Mouse (Mus musculus): Measurements from ENCODE around the gene Rhox4a2. TPM values are rescaled to one million over a fixed set of nuclear protein-coding genes. Genes with fewer than 3 reads are reported as not detected.

Gene Rhox4a2
- polyA plus RNA-seq (2015; fragmentation: Illumina TruSeq; extraction: RNeasy Lipid Tissue Mini Kit (QIAGEN cat#74804); ENCODE audit: insufficient read depth, low read depth, low replicate concordance), result not detected

GRCm38 (mm10) chrX:37390548-37390947 is at the start of gene Rhox4a2:
Gene Rhox4a2 (plus strand): TSS chrX:37390848.

GRCm38 (mm10) chrX:37379728-37380127 is 10.9 kb upstream of the Rhox4a2 start, which contains the start of gene Rhox3a2:
Gene Rhox3a2 (plus strand): TSS chrX:37380028.

GRCm38 (mm10) chrX:37411767-37412166 is 21.1 kb downstream of the Rhox4a2 start, which contains the start of gene Rhox2b:
Gene Rhox2b (plus strand): TSS chrX:37412067.

GRCm38 (mm10) chrX:37432194-37432593 is 41.5 kb downstream of the Rhox4a2 start, which contains the start of gene Rhox4b:
Gene Rhox4b (plus strand): TSS chrX:37432494.

Other genes starting within 250 kb of the Rhox4a2 start
- gene Akap14, start 222.0 kb upstream of the Rhox4a2 start, polyA plus RNA-seq (2015; fragmentation: Illumina TruSeq; extraction: RNeasy Lipid Tissue Mini Kit (QIAGEN cat#74804); ENCODE audit: insufficient read depth, low read depth, low replicate concordance), result not detected
- 85.0 TPM for gene Ndufa1, start 199.7 kb upstream of the Rhox4a2 start, polyA plus RNA-seq (2015; fragmentation: Illumina TruSeq; extraction: RNeasy Lipid Tissue Mini Kit (QIAGEN cat#74804); ENCODE audit: insufficient read depth, low read depth, low replicate concordance)
- 1.2 TPM for gene Rnf113a1, start 199.6 kb upstream of the Rhox4a2 start, polyA plus RNA-seq (2015; fragmentation: Illumina TruSeq; extraction: RNeasy Lipid Tissue Mini Kit (QIAGEN cat#74804); ENCODE audit: insufficient read depth, low read depth, low replicate concordance)
- not detected for gene Gm9, start 179.8 kb upstream of the Rhox4a2 start, polyA plus RNA-seq (2015; fragmentation: Illumina TruSeq; extraction: RNeasy Lipid Tissue Mini Kit (QIAGEN cat#74804); ENCODE audit: insufficient read depth, low read depth, low replicate concordance)
- gene Rhox1, start 168.6 kb upstream of the Rhox4a2 start, polyA plus RNA-seq (2015; fragmentation: Illumina TruSeq; extraction: RNeasy Lipid Tissue Mini Kit (QIAGEN cat#74804); ENCODE audit: insufficient read depth, low read depth, low replicate concordance), result not detected
- not detected for gene Rhox2a, start 145.9 kb upstream of the Rhox4a2 start, polyA plus RNA-seq (2015; fragmentation: Illumina TruSeq; extraction: RNeasy Lipid Tissue Mini Kit (QIAGEN cat#74804); ENCODE audit: insufficient read depth, low read depth, low replicate concordance)
- not detected for gene Rhox3a, start 140.9 kb upstream of the Rhox4a2 start, polyA plus RNA-seq (2015; fragmentation: Illumina TruSeq; extraction: RNeasy Lipid Tissue Mini Kit (QIAGEN cat#74804); ENCODE audit: insufficient read depth, low read depth, low replicate concordance)
- not detected for gene Rhox4a, start 125.5 kb upstream of the Rhox4a2 start, polyA plus RNA-seq (2015; fragmentation: Illumina TruSeq; extraction: RNeasy Lipid Tissue Mini Kit (QIAGEN cat#74804); ENCODE audit: insufficient read depth, low read depth, low replicate concordance)
- not detected for gene Rhox3a2, start 10.8 kb upstream of the Rhox4a2 start, polyA plus RNA-seq (2015; fragmentation: Illumina TruSeq; extraction: RNeasy Lipid Tissue Mini Kit (QIAGEN cat#74804); ENCODE audit: insufficient read depth, low read depth, low replicate concordance)
- gene Rhox2b, start 21.2 kb downstream of the Rhox4a2 start, polyA plus RNA-seq (2015; fragmentation: Illumina TruSeq; extraction: RNeasy Lipid Tissue Mini Kit (QIAGEN cat#74804); ENCODE audit: insufficient read depth, low read depth, low replicate concordance), result not detected
- gene Rhox4b, start 41.6 kb downstream of the Rhox4a2 start, polyA plus RNA-seq (2015; fragmentation: Illumina TruSeq; extraction: RNeasy Lipid Tissue Mini Kit (QIAGEN cat#74804); ENCODE audit: insufficient read depth, low read depth, low replicate concordance), result not detected
- not detected for gene Rhox2c, start 62.8 kb downstream of the Rhox4a2 start, polyA plus RNA-seq (2015; fragmentation: Illumina TruSeq; extraction: RNeasy Lipid Tissue Mini Kit (QIAGEN cat#74804); ENCODE audit: insufficient read depth, low read depth, low replicate concordance)
- not detected for gene Rhox3c, start 67.7 kb downstream of the Rhox4a2 start, polyA plus RNA-seq (2015; fragmentation: Illumina TruSeq; extraction: RNeasy Lipid Tissue Mini Kit (QIAGEN cat#74804); ENCODE audit: insufficient read depth, low read depth, low replicate concordance)
- gene Rhox4c, start 89.5 kb downstream of the Rhox4a2 start, polyA plus RNA-seq (2015; fragmentation: Illumina TruSeq; extraction: RNeasy Lipid Tissue Mini Kit (QIAGEN cat#74804); ENCODE audit: insufficient read depth, low read depth, low replicate concordance), result not detected
- gene Rhox2d, start 102.6 kb downstream of the Rhox4a2 start, polyA plus RNA-seq (2015; fragmentation: Illumina TruSeq; extraction: RNeasy Lipid Tissue Mini Kit (QIAGEN cat#74804); ENCODE audit: insufficient read depth, low read depth, low replicate concordance), result not detected
- not detected for gene Rhox4d, start 123.5 kb downstream of the Rhox4a2 start, polyA plus RNA-seq (2015; fragmentation: Illumina TruSeq; extraction: RNeasy Lipid Tissue Mini Kit (QIAGEN cat#74804); ENCODE audit: insufficient read depth, low read depth, low replicate concordance)
- not detected for gene Rhox2e, start 139.6 kb downstream of the Rhox4a2 start, polyA plus RNA-seq (2015; fragmentation: Illumina TruSeq; extraction: RNeasy Lipid Tissue Mini Kit (QIAGEN cat#74804); ENCODE audit: insufficient read depth, low read depth, low replicate concordance)
- not detected for gene Rhox3e, start 151.2 kb downstream of the Rhox4a2 start, polyA plus RNA-seq (2015; fragmentation: Illumina TruSeq; extraction: RNeasy Lipid Tissue Mini Kit (QIAGEN cat#74804); ENCODE audit: insufficient read depth, low read depth, low replicate concordance)
- gene Rhox4e, start 166.6 kb downstream of the Rhox4a2 start, polyA plus RNA-seq (2015; fragmentation: Illumina TruSeq; extraction: RNeasy Lipid Tissue Mini Kit (QIAGEN cat#74804); ENCODE audit: insufficient read depth, low read depth, low replicate concordance), result not detected
- not detected for gene Rhox2f, start 180.6 kb downstream of the Rhox4a2 start, polyA plus RNA-seq (2015; fragmentation: Illumina TruSeq; extraction: RNeasy Lipid Tissue Mini Kit (QIAGEN cat#74804); ENCODE audit: insufficient read depth, low read depth, low replicate concordance)
- not detected for gene Rhox3f, start 190.1 kb downstream of the Rhox4a2 start, polyA plus RNA-seq (2015; fragmentation: Illumina TruSeq; extraction: RNeasy Lipid Tissue Mini Kit (QIAGEN cat#74804); ENCODE audit: insufficient read depth, low read depth, low replicate concordance)
- gene Rhox4f, start 216.9 kb downstream of the Rhox4a2 start, polyA plus RNA-seq (2015; fragmentation: Illumina TruSeq; extraction: RNeasy Lipid Tissue Mini Kit (QIAGEN cat#74804); ENCODE audit: insufficient read depth, low read depth, low replicate concordance), result not detected
- gene Rhox3g, start 237.8 kb downstream of the Rhox4a2 start, polyA plus RNA-seq (2015; fragmentation: Illumina TruSeq; extraction: RNeasy Lipid Tissue Mini Kit (QIAGEN cat#74804); ENCODE audit: insufficient read depth, low read depth, low replicate concordance), result not detected

All from pancreas, adult 10 weeks (tissue).